Mouse (Mus musculus): Measurements from ENCODE around the gene Vmp1.

DNA sequence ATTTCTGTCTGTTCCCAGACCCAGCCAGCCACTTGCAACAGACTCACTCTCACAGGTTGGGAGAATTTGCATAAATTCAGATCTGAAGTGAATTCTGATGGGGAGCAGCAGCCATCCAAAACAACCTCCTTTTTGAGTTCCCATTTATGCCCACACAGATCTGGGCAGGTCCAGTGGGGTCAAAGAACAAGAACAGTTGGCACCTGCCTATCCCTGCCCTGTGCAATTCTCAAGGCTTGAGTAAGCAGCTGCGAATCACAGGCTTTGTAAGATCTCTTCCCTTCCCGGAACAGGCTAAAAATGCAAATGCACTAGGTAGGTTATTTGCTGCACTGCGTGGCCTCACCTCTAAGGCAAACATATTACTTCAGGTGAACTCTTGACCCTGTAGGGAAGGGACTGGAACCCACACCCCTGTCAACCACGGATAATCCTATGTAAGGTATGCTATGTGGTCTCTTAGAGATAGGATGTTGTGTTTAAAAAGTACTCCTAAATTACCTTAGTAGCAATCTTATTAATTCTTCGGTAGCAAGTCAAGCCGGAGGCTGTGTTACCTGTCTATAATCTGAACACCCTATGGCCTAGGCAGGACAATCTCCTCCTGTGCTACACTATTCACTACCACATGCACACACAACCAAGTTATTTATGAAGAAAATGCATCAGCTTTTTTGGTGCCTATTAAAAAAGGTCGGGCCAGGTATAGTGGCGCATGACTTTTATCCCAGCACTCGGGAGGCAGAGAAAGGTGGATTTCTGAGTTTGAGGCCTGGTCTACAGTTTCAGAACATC lies 103.1 kb downstream of the Vmp1 start:
- TF ChIP-seq CTCF (IDR thresholded peaks at IDR 0.05; ENCODE audit: control insufficient read depth, insufficient read depth, insufficient read length) (no peak), MYOG (IDR thresholded peaks at IDR 0.05; ENCODE audit: control insufficient read depth, extremely low read depth, insufficient read length) (no peak), USF1 (IDR thresholded peaks at IDR 0.05; ENCODE audit: low read depth) (no peak), MYOD1 (IDR thresholded peaks at IDR 0.05; ENCODE audit: control insufficient read depth, insufficient read length, low read depth) (peak; percentile 50), CEBPB (IDR thresholded peaks at IDR 0.05; ENCODE audit: low read depth) (no peak), MAX (IDR thresholded peaks at IDR 0.05) (no peak), FOSL1 (IDR thresholded peaks at IDR 0.05; ENCODE audit: insufficient read depth, low read length, poor library complexity, severe bottlenecking) (no peak)

Measured in C2C12 (cell line).